Mouse (Mus musculus) adrenal gland, postnatal 10 days (tissue): ENCODE results near the gene Agap1. TPM values are rescaled to one million over a fixed set of nuclear protein-coding genes. Genes with fewer than 3 reads are reported as not detected.

Experiments
- DNase-seq: peaks from one replicate; pipeline ENCODE4 v3.0.0; 2021; ENCODE audit warnings: mixed read lengths
- total RNA-seq, 2 experiments: library from RNA; stranded (reverse); gene quantifications; 2 replicates each; pipeline ENCODE4 v1.2.3; 2021

Agap1 gene
- total RNA-seq, 2 experiments from 2014 or later, result 48.5 to 58.7 TPM

- DNase-seq, result no peak
These were observed 448.0 kb downstream of the Agap1 start for GRCm38 (mm10) chr1:89902641-89903040.

GRCm38 (mm10) chr1:89909796-89910195, 455.2 kb downstream of the Agap1 start:
- DNase-seq, result no peak

- DNase-seq, result no peak
These were observed 457.8 kb downstream of the Agap1 start for GRCm38 (mm10) chr1:89912392-89912791.

GRCm38 (mm10) chr1:89913611-89914010, 459.0 kb downstream of the Agap1 start:
- no peak for DNase-seq

GRCm38 (mm10) chr1:89918111-89918510, 463.5 kb downstream of the Agap1 start:
- no peak for DNase-seq

GRCm38 (mm10) chr1:89919206-89919605, 464.6 kb downstream of the Agap1 start:
- DNase-seq, result no peak

GRCm38 (mm10) chr1:89921806-89922205, 467.2 kb downstream of the Agap1 start:
- no peak for DNase-seq

GRCm38 (mm10) chr1:89922282-89922681, 467.7 kb downstream of the Agap1 start:
- no peak for DNase-seq

GRCm38 (mm10) chr1:89922883-89923641, 468.5 kb downstream of the Agap1 start:
- DNase-seq, result no peak

GRCm38 (mm10) chr1:89923642-89924020, 469.0 kb downstream of the Agap1 start:
- DNase-seq, result no peak

GRCm38 (mm10) chr1:89925501-89926190, 471.0 kb downstream of the Agap1 start:
- DNase-seq, result no peak

GRCm38 (mm10) chr1:89926583-89927060, 472.0 kb downstream of the Agap1 start:
- no peak for DNase-seq

GRCm38 (mm10) chr1:89927061-89927661, 472.6 kb downstream of the Agap1 start:
- DNase-seq, result peak; percentile 33

GRCm38 (mm10) chr1:89928676-89929075, 474.1 kb downstream of the Agap1 start:
- DNase-seq, result no peak

GRCm38 (mm10) chr1:89929181-89929580, 474.6 kb downstream of the Agap1 start:
- DNase-seq, result no peak

- DNase-seq, result peak; percentile 20
These were observed 475.3 kb downstream of the Agap1 start for GRCm38 (mm10) chr1:89929721-89930505.

- DNase-seq, result no peak
These were observed 475.9 kb downstream of the Agap1 start for GRCm38 (mm10) chr1:89930551-89930950.

- DNase-seq, result peak; percentile 75
These were observed 476.5 kb downstream of the Agap1 start, which contains the start of gene Gbx2 for GRCm38 (mm10) chr1:89931120-89931519. Gbx2 (minus strand) TSS chr1:89931179.

GRCm38 (mm10) chr1:89932021-89932423, 477.4 kb downstream of the Agap1 start:
- DNase-seq, result no peak

GRCm38 (mm10) chr1:89932616-89933015, 478.0 kb downstream of the Agap1 start:
- DNase-seq, result no peak

GRCm38 (mm10) chr1:89933028-89933427, 478.4 kb downstream of the Agap1 start:
- no peak for DNase-seq

- DNase-seq, result no peak
These were observed 479.2 kb downstream of the Agap1 start for GRCm38 (mm10) chr1:89933786-89934185.
